Mouse (Mus musculus) kidney, embryonic 14.5 days (tissue): ENCODE data around the gene Tmem94. TPM values are rescaled to one million over a fixed set of nuclear protein-coding genes. Genes with fewer than 3 reads are reported as not detected.

ENCODE experiments used
- ATAC-seq: fragments of 200-750 bp; cut with Nextera tagmentation; 2 replicates; pipeline ENCODE4 v1.8.0; 2017; ENCODE audit warnings: moderate number of reproducible peaks, mild to moderate bottlenecking, moderate TSS enrichment, moderate library complexity; ENCODE audit not compliant: low FRiP score, low TSS enrichment
- H3K27ac ChIP-seq: fragments of 300-500 bp; sonication (generic); 2 replicates; pipeline ENCODE4 v1.5.1; 2014; ENCODE audit warnings: low read depth, mild to moderate bottlenecking, low read length, moderate library complexity, mixed read lengths
- H3K27me3 ChIP-seq: fragments of 300-500 bp; sonication (generic); 2 replicates; pipeline ENCODE4 v1.6.1; 2014; ENCODE audit warnings: mild to moderate bottlenecking, low read length; ENCODE audit not compliant: control insufficient read depth, insufficient read depth
- H3K36me3 ChIP-seq: fragments of 300-500 bp; sonication (generic); 2 replicates; pipeline ENCODE4 v1.6.1; 2014; ENCODE audit warnings: low read length, mixed read lengths; ENCODE audit not compliant: control insufficient read depth, insufficient read depth
- H3K4me1 ChIP-seq: fragments of 300-500 bp; sonication (generic); 2 replicates; pipeline ENCODE4 v1.6.1; 2014; ENCODE audit warnings: low read length, mixed read lengths; ENCODE audit not compliant: control insufficient read depth, insufficient read depth
- H3K4me2 ChIP-seq: fragments of 300-500 bp; sonication (generic); replicated peaks from 2 replicates; pipeline ENCODE4 v1.6.1; 2014; ENCODE audit warnings: low read depth, mild to moderate bottlenecking, low read length
- H3K4me3 ChIP-seq: fragments of 300-500 bp; sonication (generic); 2 replicates; pipeline ENCODE4 v1.5.1; 2014; ENCODE audit warnings: mild to moderate bottlenecking, low read length
- H3K9ac ChIP-seq: fragments of 300-500 bp; sonication (generic); 2 replicates; pipeline ENCODE4 v1.6.1; 2014; ENCODE audit warnings: low read depth, mild to moderate bottlenecking, low read length, moderate library complexity
- H3K9me3 ChIP-seq: fragments of 300-500 bp; sonication (generic); 2 replicates; pipeline ENCODE4 v1.6.1; 2016; ENCODE audit warnings: low read length; ENCODE audit not compliant: control insufficient read depth
- WGBS: fragments of 180-500 bp; shearing (Covaris S2); extraction: QIAGEN DNeasy Blood & Tissue Kit; methylation state at CpG from one replicate; pipeline ENCODE4 v1.1.7; 2014; 5-methylcytosine and 5-hydroxymethylcytosine counted together
- polyA plus RNA-seq: library from polyadenylated mRNA; unstranded; fragments of >200 nt; fragmentation: Nextera tagmentation; extraction: Ambion mirVana; gene quantifications from 2 replicates; pipeline ENCODE4 v1.2.1, GENCODE M21; 2014

The Tmem94 gene
- polyA plus RNA-seq, 1 experiment from 2014 or later: 19.9 TPM

DNA sequence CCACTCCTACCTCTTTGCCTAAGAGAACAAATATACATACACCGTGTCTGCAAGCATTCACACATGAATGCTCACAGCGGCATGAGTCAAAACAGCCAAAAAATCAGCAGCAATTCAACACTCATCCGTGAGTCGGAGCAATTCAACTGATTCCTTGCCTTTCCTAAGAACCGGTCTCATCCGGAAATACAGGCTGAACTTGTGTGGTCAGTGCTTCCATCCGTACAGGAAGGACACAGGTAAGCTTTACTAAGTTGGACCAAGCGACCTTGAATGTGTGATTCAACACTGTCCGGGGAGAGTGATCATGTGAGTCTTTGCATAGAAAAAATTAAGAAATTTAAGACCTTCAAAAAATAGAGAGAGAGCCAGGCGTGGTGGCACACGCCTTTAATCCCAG, 24.2 kb upstream of the Tmem94 start:
- H3K9ac ChIP-seq: no peak overlapping the region
- no peaks in the 10 kb centered on the region for H3K36me3 ChIP-seq
- H3K4me3 ChIP-seq: no peak overlapping the region
- no peak overlapping the region for H3K27ac ChIP-seq
- H3K27me3 ChIP-seq: no peaks in the 10 kb centered on the region
- H3K4me1 ChIP-seq: no peaks in the 10 kb centered on the region
- 81% methylated on average over 11 of the region's 11 CpGs for WGBS
- H3K4me2 ChIP-seq: no peak overlapping the region
- ATAC-seq: no peak
- H3K9me3 ChIP-seq: no peaks in the 10 kb centered on the region

GRCm38 (mm10) chr11:115742926-115743325, 22.3 kb upstream of the Tmem94 start:
- Histone ChIP-seq H3K27me3 (no peaks in the 10 kb centered on the region), H3K27ac (no peak overlapping the region), H3K9ac (no peak overlapping the region), H3K36me3 (no peaks in the 10 kb centered on the region), H3K4me3 (no peak overlapping the region), H3K4me2 (no peak overlapping the region), H3K9me3 (no peaks in the 10 kb centered on the region), H3K4me1 (0 out of 2 replicates have a peak, but pooled peaks cover 2% of the 10 kb centered on the region)
- WGBS: 87% methylated on average over 9 of the region's 9 CpGs
- no peak for ATAC-seq

DNA sequence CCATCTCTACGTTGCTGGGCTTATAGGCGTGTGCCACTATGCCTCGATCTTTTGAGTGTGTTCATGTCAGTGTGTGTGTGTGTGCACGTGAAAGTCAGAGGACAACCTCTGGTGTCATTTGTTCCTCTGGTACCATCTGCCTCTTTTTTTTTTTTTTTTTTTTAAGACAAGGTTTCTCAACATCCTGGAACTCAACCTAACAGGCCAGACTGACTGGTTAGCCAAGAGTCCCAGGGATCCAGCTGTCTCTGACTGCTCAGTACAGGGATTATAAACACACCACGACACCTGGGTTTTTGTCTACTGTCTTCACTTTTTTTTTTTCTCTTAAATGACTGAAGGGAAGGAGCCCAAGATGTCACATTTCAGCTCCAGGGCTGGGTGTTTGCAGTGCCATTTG, 20.8 kb upstream of the Tmem94 start:
- no peak overlapping the region for H3K9ac ChIP-seq
- H3K36me3 ChIP-seq: no peaks in the 10 kb centered on the region
- H3K4me2 ChIP-seq: no peak overlapping the region
- WGBS: 88% methylated on average over 5 of the region's 5 CpGs
- H3K4me3 ChIP-seq: no peak overlapping the region
- H3K4me1 ChIP-seq: 0 out of 2 replicates have a peak, but pooled peaks cover 2% of the 10 kb centered on the region
- no peak overlapping the region for H3K27ac ChIP-seq
- ATAC-seq: no peak
- H3K9me3 ChIP-seq: no peaks in the 10 kb centered on the region
- no peaks in the 10 kb centered on the region for H3K27me3 ChIP-seq

- H3K9me3 ChIP-seq: no peaks in the 10 kb centered on the region
These were observed 19.1 kb upstream of the Tmem94 start for GRCm38 (mm10) chr11:115746109-115746508.

GRCm38 (mm10) chr11:115746762-115747161, 18.5 kb upstream of the Tmem94 start:
- Histone ChIP-seq H3K9ac (no peak overlapping the region), H3K4me2 (no peak overlapping the region), H3K36me3 (no peaks in the 10 kb centered on the region), H3K9me3 (no peaks in the 10 kb centered on the region), H3K4me3 (no peak overlapping the region), H3K27me3 (no peaks in the 10 kb centered on the region), H3K27ac (no peak overlapping the region), H3K4me1 (0 out of 2 replicates have a peak, but pooled peaks cover 2% of the 10 kb centered on the region)
- WGBS: 45% methylated on average over 8 of the region's 8 CpGs
- ATAC-seq: no peak

More at GRCm38 (mm10) chr11:115746109-115746508, 19.1 kb upstream of the Tmem94 start:
- H3K4me2 ChIP-seq: no peak overlapping the region
- no peak overlapping the region for H3K27ac ChIP-seq
- no peak overlapping the region for H3K4me3 ChIP-seq
- H3K27me3 ChIP-seq: no peaks in the 10 kb centered on the region
- H3K36me3 ChIP-seq: no peaks in the 10 kb centered on the region
- WGBS: 100% methylated on average over 1 of the region's 1 CpGs
- 0 out of 2 replicates have a peak, but pooled peaks cover 2% of the 10 kb centered on the region for H3K4me1 ChIP-seq
- ATAC-seq: no peak
- no peak overlapping the region for H3K9ac ChIP-seq

GRCm38 (mm10) chr11:115747351-115747750, 17.9 kb upstream of the Tmem94 start:
- Histone ChIP-seq H3K27me3 (no peaks in the 10 kb centered on the region), H3K27ac (no peak overlapping the region), H3K9ac (peak overlapping the region; percentile 19; the same call in 1 of the 2 replicates), H3K4me1 (0 out of 2 replicates have a peak, but pooled peaks cover 2% of the 10 kb centered on the region), H3K9me3 (no peaks in the 10 kb centered on the region), H3K36me3 (no peaks in the 10 kb centered on the region), H3K4me2 (peak overlapping the region; percentile 27; the same call in 1 of the 2 replicates), H3K4me3 (peak overlapping the region; percentile 12; the same call in 1 of the 2 replicates)
- WGBS: 9% methylated on average over 14 of the region's 15 CpGs
- no peak for ATAC-seq

- H3K4me3 ChIP-seq: no peak overlapping the region
- 0 out of 2 replicates have a peak, but pooled peaks cover 2% of the 10 kb centered on the region for H3K4me1 ChIP-seq
- H3K9ac ChIP-seq: no peak overlapping the region
- no peak overlapping the region for H3K4me2 ChIP-seq
- whole genome bisulfite sequencing: 87% methylated on average over 5 of the region's 5 CpGs
- no peaks in the 10 kb centered on the region for H3K27me3 ChIP-seq
- H3K9me3 ChIP-seq: no peaks in the 10 kb centered on the region
- H3K36me3 ChIP-seq: no peaks in the 10 kb centered on the region
- H3K27ac ChIP-seq: no peak overlapping the region
- ATAC-seq: no peak
These were observed 15.4 kb upstream of the Tmem94 start for GRCm38 (mm10) chr11:115749834-115750233.

- WGBS: 61% methylated on average over 2 of the region's 2 CpGs
- H3K4me2 ChIP-seq: no peak overlapping the region
- ATAC-seq: no peak
These were observed 13.5 kb upstream of the Tmem94 start for GRCm38 (mm10) chr11:115751725-115752124.

DNA sequence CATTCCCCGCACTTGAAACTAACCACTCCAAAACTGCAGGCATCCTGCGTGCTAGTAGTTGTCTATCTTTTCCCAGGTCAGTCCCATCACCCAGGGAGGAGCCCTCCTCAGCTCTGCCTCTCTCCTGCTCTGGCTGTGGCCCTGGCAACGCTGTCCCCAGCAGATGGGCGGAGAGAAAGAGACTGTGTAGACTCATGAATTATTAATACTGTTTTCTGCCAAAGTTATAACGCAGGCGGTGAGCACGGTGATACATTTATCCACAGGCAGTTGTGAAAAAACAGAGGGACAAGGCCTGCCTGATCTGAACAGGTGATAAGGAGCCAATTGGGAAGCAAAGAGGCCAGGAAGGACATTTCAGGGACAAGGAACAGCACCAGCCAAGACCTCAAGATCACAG, 12.6 kb upstream of the Tmem94 start:
- ATAC-seq: no peak
- no peak overlapping the region for H3K4me2 ChIP-seq
- no peak overlapping the region for H3K9ac ChIP-seq
- H3K9me3 ChIP-seq: no peaks in the 10 kb centered on the region
- no peaks in the 10 kb centered on the region for H3K27me3 ChIP-seq
- no peaks in the 10 kb centered on the region for H3K36me3 ChIP-seq
- no peak overlapping the region for H3K27ac ChIP-seq
- H3K4me1 ChIP-seq: no peaks in the 10 kb centered on the region
- 72% methylated on average over 7 of the region's 7 CpGs for WGBS
- no peak overlapping the region for H3K4me3 ChIP-seq

More at GRCm38 (mm10) chr11:115751725-115752124, 13.5 kb upstream of the Tmem94 start:
- Histone ChIP-seq H3K4me1 (0 out of 2 replicates have a peak, but pooled peaks cover 2% of the 10 kb centered on the region), H3K9me3 (no peaks in the 10 kb centered on the region), H3K27ac (no peak overlapping the region), H3K9ac (no peak overlapping the region), H3K27me3 (no peaks in the 10 kb centered on the region), H3K4me3 (no peak overlapping the region), H3K36me3 (no peaks in the 10 kb centered on the region)
